Mouse (Mus musculus): ENCODE results near the gene Asl. TPM values are rescaled to one million over a fixed set of nuclear protein-coding genes. Genes with fewer than 3 reads are reported as not detected.

Gene Asl
- total and polyA plus RNA-seq, 3 experiments = 15.8 to 26.7 TPM; not detected in 1

DNA sequence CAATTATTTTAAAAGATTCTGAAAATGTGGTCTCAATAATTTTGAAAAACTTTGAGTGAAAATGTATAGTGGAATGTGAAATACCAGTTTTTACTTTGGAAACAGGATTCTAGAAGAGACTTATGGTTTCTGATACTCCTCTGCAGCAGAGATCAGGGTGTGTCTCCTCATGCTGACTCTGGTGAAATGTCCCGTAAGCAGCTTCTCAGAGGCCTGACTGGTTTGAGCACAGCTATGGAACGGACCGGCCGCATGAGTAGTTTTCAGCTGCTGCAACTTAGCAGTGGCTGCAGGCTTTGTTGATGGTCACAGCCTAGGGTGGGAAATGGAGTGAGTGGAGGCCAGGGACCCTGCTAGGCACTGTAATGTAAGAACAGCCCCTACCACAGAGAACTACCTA is 51.3 kb downstream of the Asl start:
- H3K9ac ChIP-seq (ENCODE audit: control insufficient read depth, low read depth, low read length, poor library complexity, severe bottlenecking) = no peak overlapping the region
- H3K27ac ChIP-seq (ENCODE audit: control insufficient read depth, low read depth, low read length) = no peak overlapping the region

DNA sequence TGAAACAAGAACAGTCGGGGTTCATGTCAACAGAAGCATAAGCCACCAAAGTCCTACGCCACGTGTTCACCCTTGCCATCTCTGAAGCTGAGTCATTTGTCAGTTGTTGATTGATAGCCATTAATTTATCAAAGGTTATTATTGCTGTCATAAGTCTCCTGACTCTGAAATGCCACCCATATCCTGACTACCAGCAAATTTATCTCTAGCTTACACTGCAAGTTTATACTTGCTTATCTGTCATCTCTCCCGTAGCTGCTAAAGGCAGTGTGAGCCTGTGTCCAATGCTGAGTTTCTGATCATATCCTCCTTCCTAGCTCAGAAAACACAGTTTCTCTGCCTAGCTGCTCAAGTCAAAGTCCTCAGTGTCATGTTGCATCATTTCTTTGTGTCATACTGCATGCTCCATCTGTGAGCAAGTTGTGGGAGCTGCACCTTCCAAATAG is 54.2 kb downstream of the Asl start:
- H3K4me1 ChIP-seq (ENCODE audit: control insufficient read depth in 1 of 2, insufficient read depth in 2 of 2, low read length in 2 of 2) = peaks cover 20 to 36% of the 10 kb centered on the region in 2 experiments
- no peak overlapping the region for H3K4me3 ChIP-seq (ENCODE audit: control insufficient read depth in 1 of 2, insufficient read depth in 1 of 2, low read depth in 2 of 2, low read length in 2 of 2)
- H3K9me3 ChIP-seq (replicated peaks; ENCODE audit: insufficient read depth, low read length) = no peaks in the 10 kb centered on the region
- peak overlapping the region; percentile 83 for H3K27ac ChIP-seq (ENCODE audit: control insufficient read depth, low read depth, low read length)
- H3K27me3 ChIP-seq (ENCODE audit: control insufficient read depth in 1 of 2, insufficient read depth in 2 of 2, low read length in 2 of 2) = no peaks in the 10 kb centered on the region
- H3K79me2 ChIP-seq (ENCODE audit: control insufficient read depth, insufficient read depth, low read length, poor library complexity) = peaks cover 8% of the 10 kb centered on the region
- DNase-seq (ENCODE audit: low read depth, low spot score) = peak; percentile 87
- H3K36me3 ChIP-seq (ENCODE audit: control insufficient read depth in 1 of 2, insufficient read depth in 2 of 2, low read length in 2 of 2) = peaks cover 13 to 41% of the 10 kb centered on the region in 2 experiments
- H3K9ac ChIP-seq (ENCODE audit: control insufficient read depth, low read depth, low read length, poor library complexity, severe bottlenecking) = peak overlapping the region; percentile 24
- TF ChIP-seq ETS1 (IDR thresholded peaks at IDR 0.05; ENCODE audit: low read depth, low read length) (peak; percentile 91), HCFC1 (IDR thresholded peaks at IDR 0.05; ENCODE audit: low read depth, low read length) (no peak), KAT2A (conservative IDR thresholded peaks at IDR 0.05; ENCODE audit: low read depth, low read length) (0 out of 2 replicates have a peak, but pooled peaks have one; percentile 46), MXI1 (IDR thresholded peaks at IDR 0.05; ENCODE audit: low read depth, low read length) (peak; percentile 96), BHLHE40 (IDR thresholded peaks at IDR 0.05; ENCODE audit: borderline replicate concordance, low read depth, low read length) (peak; percentile 82), MYB (IDR thresholded peaks at IDR 0.05; ENCODE audit: low read depth, low read length) (no peak), ZMIZ1 (IDR thresholded peaks at IDR 0.05; ENCODE audit: low read depth, low read length) (no peak), MEF2A (IDR thresholded peaks at IDR 0.05; ENCODE audit: extremely low read depth, insufficient replicate concordance, low read depth, low read length, poor library complexity, severe bottlenecking) (no peak), POLR2AphosphoS5 (IDR thresholded peaks at IDR 0.05; ENCODE audit: borderline replicate concordance, low read depth, low read length) (no peak), POLR2A (IDR thresholded peaks at IDR 0.05; ENCODE audit: control insufficient read depth in 1 of 2, insufficient read depth in 1 of 2, low read depth in 1 of 2, low read length in 2 of 2, poor library complexity in 1 of 2) (no peak), EP300 (IDR thresholded peaks at IDR 0.05; ENCODE audit: low read depth in 1 of 2, low read length in 2 of 2) (peak; percentile 81 to 87), USF1 (IDR thresholded peaks at IDR 0.05; ENCODE audit: low read depth, low read length) (peak; percentile 70), RCOR1 (IDR thresholded peaks at IDR 0.05; ENCODE audit: low read depth, low read length) (peak; percentile 60), GABPA (IDR thresholded peaks at IDR 0.05; ENCODE audit: low read depth, low read length) (no peak), USF2 (IDR thresholded peaks at IDR 0.05; ENCODE audit: borderline replicate concordance in 1 of 2, insufficient read depth in 1 of 2, low read depth in 1 of 2, low read length in 2 of 2) (no peak), MAFK (IDR thresholded peaks at IDR 0.05; ENCODE audit: borderline replicate concordance, low read depth, low read length) (peak; percentile 77), MAZ (IDR thresholded peaks at IDR 0.05; ENCODE audit: low read depth, low read length) (no peak), CTCF (IDR thresholded peaks at IDR 0.05 in 2 of 3, conservative IDR thresholded peaks at IDR 0.05 in 1 of 3; ENCODE audit: control insufficient read depth in 1 of 3, insufficient read depth in 1 of 3, low read depth in 2 of 3, low read length in 3 of 3, poor library complexity in 1 of 3, severe bottlenecking in 1 of 3) (no peak), SIN3A (IDR thresholded peaks at IDR 0.05; ENCODE audit: low read length) (peak; percentile 86), CHD2 (IDR thresholded peaks at IDR 0.05; ENCODE audit: low read length) (no peak), ZNF384 (IDR thresholded peaks at IDR 0.05; ENCODE audit: low read depth, low read length) (no peak), UBTF (IDR thresholded peaks at IDR 0.05; ENCODE audit: borderline replicate concordance, insufficient read depth, low read depth, low read length) (no peak), POLR2AphosphoS2 (IDR thresholded peaks at IDR 0.05; ENCODE audit: low read length) (peak; percentile 49; the same call in 1 of the 2 replicates), NRF1 (IDR thresholded peaks at IDR 0.05; ENCODE audit: insufficient read depth, low read depth, low read length, poor library complexity, severe bottlenecking) (no peak), ZC3H11A (IDR thresholded peaks at IDR 0.05; ENCODE audit: low read depth, low read length) (no peak), TBP (IDR thresholded peaks at IDR 0.05; ENCODE audit: low read depth, low read length) (0 out of 2 replicates have a peak, but pooled peaks have one; percentile 55), CHD1 (IDR thresholded peaks at IDR 0.05; ENCODE audit: low read depth, low read length) (no peak), NELFE (IDR thresholded peaks at IDR 0.05; ENCODE audit: low read depth, low read length) (peak; percentile 15; the same call in 1 of the 2 replicates), SMC3 (IDR thresholded peaks at IDR 0.05; ENCODE audit: low read depth, low read length) (no peak)

More for the DNA sequence above, 51.3 kb downstream of the Asl start:
- H3K9me3 ChIP-seq (replicated peaks; ENCODE audit: insufficient read depth, low read length) = no peaks in the 10 kb centered on the region
- H3K4me3 ChIP-seq (ENCODE audit: control insufficient read depth in 1 of 2, insufficient read depth in 1 of 2, low read depth in 2 of 2, low read length in 2 of 2) = no peak overlapping the region
- H3K27me3 ChIP-seq (ENCODE audit: control insufficient read depth in 1 of 2, insufficient read depth in 2 of 2, low read length in 2 of 2) = no peaks in the 10 kb centered on the region
- TF ChIP-seq GABPA (IDR thresholded peaks at IDR 0.05; ENCODE audit: low read depth, low read length) (no peak), HCFC1 (IDR thresholded peaks at IDR 0.05; ENCODE audit: low read depth, low read length) (no peak), MAX (IDR thresholded peaks at IDR 0.05; ENCODE audit: low read length) (no peak), MEF2A (IDR thresholded peaks at IDR 0.05; ENCODE audit: extremely low read depth, insufficient replicate concordance, low read depth, low read length, poor library complexity, severe bottlenecking) (no peak), ZNF384 (IDR thresholded peaks at IDR 0.05; ENCODE audit: low read depth, low read length) (no peak)
- H3K79me2 ChIP-seq (ENCODE audit: control insufficient read depth, insufficient read depth, low read length, poor library complexity) = peaks cover 8% of the 10 kb centered on the region
- peaks cover 7 to 39% of the 10 kb centered on the region in 2 experiments for H3K36me3 ChIP-seq (ENCODE audit: control insufficient read depth in 1 of 2, insufficient read depth in 2 of 2, low read length in 2 of 2)
- H3K4me1 ChIP-seq (ENCODE audit: control insufficient read depth in 1 of 2, insufficient read depth in 2 of 2, low read length in 2 of 2) = peaks cover 20 to 30% of the 10 kb centered on the region in 2 experiments
- DNase-seq (ENCODE audit: low read depth, low spot score) = no peak
